Mouse (Mus musculus): ENCODE results near the gene Naa11. TPM values are rescaled to one million over a fixed set of nuclear protein-coding genes. Genes with fewer than 3 reads are reported as not detected.

Gene Naa11
- total RNA-seq, 2 experiments from 2014 or later = not detected

- ATAC-seq (replicated peaks; ENCODE audit: poor library complexity) = peak; percentile 58
Measured at GRCm38 (mm10) chr5:97345732-97346253, 46.4 kb downstream of the Naa11 start.

- ATAC-seq (replicated peaks; ENCODE audit: poor library complexity) = peak; percentile 83
Measured at GRCm38 (mm10) chr5:97345129-97345528, 47.0 kb downstream of the Naa11 start.

- no peak for ATAC-seq (replicated peaks; ENCODE audit: poor library complexity)
Measured at GRCm38 (mm10) chr5:97344144-97344543, 48.0 kb downstream of the Naa11 start.

GRCm38 (mm10) chr5:97334794-97335193 lies 57.4 kb downstream of the Naa11 start:
- no peak for ATAC-seq (replicated peaks; ENCODE audit: poor library complexity)

Other genes starting within 250 kb of the Naa11 start
- not detected in 2 replicates for gene Gk2, start 64.6 kb upstream of the Naa11 start, total RNA-seq (2015)
- not detected in 2 replicates for gene Gk2, start 64.6 kb upstream of the Naa11 start, total RNA-seq (2017)